Mouse (Mus musculus) heart, adult 2 months (tissue): Measurements from ENCODE around the gene Picalm.
"Not testable (repeated sequence)": the region's sequence is repeated elsewhere in the genome, so short reads cannot be mapped to it uniquely, and the experiment has no call there.

ENCODE experiments used
- CTCF ChIP-seq: fragments of 200-600 bp; IDR thresholded peaks from 2 replicates; pipeline ENCODE4 v1.8.1; 2022; ENCODE audit warnings: antibody characterized with exemption, mild to moderate bottlenecking, moderate library complexity
- EP300 ChIP-seq: fragments of 200-500 bp; IDR thresholded peaks from 2 replicates; pipeline ENCODE4 v1.6.1; 2011; ENCODE audit warnings: low read depth, low read length, control low read depth; ENCODE audit not compliant: insufficient read depth
- POLR2A ChIP-seq: fragments of 200-500 bp; IDR thresholded peaks from 2 replicates; pipeline ENCODE4 v1.6.1; 2011; ENCODE audit warnings: mild to moderate bottlenecking, low read depth, low read length, control low read depth; ENCODE audit not compliant: insufficient read depth

GRCm38 (mm10) chr7:90228884-90229283 is 98.9 kb downstream of the Picalm start:
- TF ChIP-seq CTCF, result peak; percentile 42
- TF ChIP-seq POLR2A, EP300: not testable (repeated sequence)
